Mouse (Mus musculus): ENCODE results near the gene Nr2f2. TPM values are rescaled to one million over a fixed set of nuclear protein-coding genes. Genes with fewer than 3 reads are reported as not detected.

Gene Nr2f2
- polyA plus RNA-seq, 1 experiment from 2014 or later = 37.5 TPM

DNA sequence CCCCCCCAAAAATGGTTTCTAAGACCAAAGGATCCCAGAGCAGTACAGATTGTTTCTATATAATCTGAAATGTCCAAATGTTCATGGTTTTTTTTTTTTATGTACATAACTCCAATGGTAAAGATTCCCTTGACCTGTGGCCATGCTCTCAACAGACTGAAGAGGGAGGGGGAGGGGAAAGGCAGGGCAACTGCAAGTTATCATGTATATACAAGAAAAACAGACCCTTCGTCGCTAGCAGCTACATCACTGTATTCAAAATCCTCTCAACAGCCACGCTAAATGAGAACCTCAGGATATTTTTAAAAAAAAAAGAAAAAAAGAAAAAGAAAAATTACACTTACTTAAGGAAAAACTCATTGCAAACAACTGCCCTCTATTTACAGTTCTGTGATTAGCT, 13.9 kb downstream of the Nr2f2 start:
- ChIA-PET POLR2A (interaction anchor here (0.6 to 3.1 kb wide), 3 partner anchors 8 to 863 kb away, joined by 3 to 46 read pairs (median 4); no protein-coding TSS in a partner anchor), CTCF (no interaction called here)
- DNase-seq (ENCODE audit: low read depth, low spot score) = no peak
- ATAC-seq = no peak
- in situ Hi-C loops (cut with MboI; ENCODE audit: low pct_unique_long_range_greater_than_20kb) = loop anchor here (25.0 kb wide), 3 partner anchors 1235 to 1510 kb away; no protein-coding TSS in a partner anchor
- no peaks in the 10 kb centered on the region for H3K27me3 ChIP-seq
- no peak for TF ChIP-seq CTCF (IDR thresholded peaks at IDR 0.05)

DNA sequence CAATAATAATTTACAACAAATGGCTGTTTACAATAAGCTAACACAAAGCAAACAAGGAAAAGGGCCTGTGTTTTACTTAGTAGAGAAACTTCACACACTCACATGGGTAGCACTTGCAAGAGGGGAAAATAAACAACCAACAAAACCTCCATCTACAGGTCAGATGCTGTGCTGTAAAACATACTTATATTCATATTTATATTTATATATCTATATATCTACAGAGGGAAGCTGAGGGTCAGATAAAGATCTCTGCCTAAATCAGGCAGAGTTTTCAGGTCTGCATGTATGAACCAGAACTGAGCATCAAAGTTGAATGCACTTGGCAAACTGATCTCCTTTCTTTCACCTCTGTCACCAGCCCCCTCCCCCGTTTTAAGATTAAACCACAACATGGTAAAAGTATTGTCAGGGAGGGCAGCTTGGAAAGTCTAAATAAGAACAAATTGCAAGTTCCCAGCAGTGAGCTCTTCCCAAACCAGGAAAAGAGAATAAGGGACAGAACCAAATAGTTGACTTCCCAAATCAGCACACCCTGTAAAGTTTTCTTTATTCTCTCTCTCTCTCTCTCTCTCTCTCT, 14.5 kb downstream of the Nr2f2 start:
- H3K27me3 ChIP-seq = no peaks in the 10 kb centered on the region
- in situ Hi-C loops (cut with MboI; ENCODE audit: low pct_unique_long_range_greater_than_20kb) = loop anchor here (25.0 kb wide), 3 partner anchors 1235 to 1510 kb away; no protein-coding TSS in a partner anchor
- no peak for ATAC-seq
- TF ChIP-seq CTCF (IDR thresholded peaks at IDR 0.05) = no peak
- DNase-seq (ENCODE audit: low read depth, low spot score) = no peak
- CTCF ChIA-PET = no interaction called here
- POLR2A ChIA-PET = interaction anchor here (0.6 to 3.1 kb wide), 5 partner anchors 8 to 887 kb away, joined by 3 to 46 read pairs (median 4); no protein-coding TSS in a partner anchor

DNA sequence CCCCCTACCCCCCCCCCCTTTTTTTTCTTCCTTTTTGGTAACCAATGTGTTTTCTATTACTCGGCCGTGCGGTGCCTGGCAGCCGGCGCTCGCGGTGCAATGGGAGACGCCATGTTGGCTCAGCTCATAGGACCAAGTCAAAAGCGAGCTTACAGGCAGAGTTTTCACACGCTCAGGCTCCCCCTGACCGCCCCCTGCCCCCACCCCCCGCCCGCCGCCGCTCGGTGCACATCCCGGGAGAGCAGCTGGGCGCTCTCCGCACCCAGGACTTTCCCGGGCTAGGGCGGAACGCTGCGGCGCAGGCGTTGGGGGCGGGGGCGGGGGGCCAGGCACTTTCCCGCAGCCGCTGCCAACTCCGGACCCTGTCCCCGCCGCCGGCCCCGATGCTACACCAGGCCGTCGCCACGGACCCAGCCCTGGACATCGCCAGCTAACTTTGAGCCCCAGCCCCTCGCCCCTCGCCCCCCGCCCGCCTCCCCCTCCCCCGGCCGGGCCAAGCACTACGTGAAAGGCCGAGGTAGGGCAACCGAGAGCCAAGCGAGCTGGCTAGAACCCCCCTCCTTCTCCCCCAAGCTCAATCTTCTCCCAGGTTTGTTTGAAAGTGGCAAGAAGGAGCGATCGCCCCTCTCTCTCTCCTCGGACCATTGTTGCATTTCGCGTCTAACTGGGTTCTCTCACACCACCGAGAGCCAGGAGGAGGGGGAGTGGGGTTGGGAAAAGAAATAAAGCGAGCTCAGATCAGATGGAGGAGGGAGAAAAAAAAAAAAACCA, 15.6 kb downstream of the Nr2f2 start:
- ATAC-seq (peak; percentile 68), DNase-seq (ENCODE audit: low read depth, low spot score) (no peak)
- ChIA-PET POLR2A (interaction anchor here (0.5 to 3.1 kb wide), 3 partner anchors 10 to 237 kb away, joined by 3 to 46 read pairs (median 3); no protein-coding TSS in a partner anchor), CTCF (no interaction called here)
- in situ Hi-C loops (cut with MboI; ENCODE audit: low pct_unique_long_range_greater_than_20kb) = loop anchor here (25.0 kb wide), 3 partner anchors 1236 to 1511 kb away; no protein-coding TSS in a partner anchor
- no peak for TF ChIP-seq CTCF (IDR thresholded peaks at IDR 0.05)
- no peaks in the 10 kb centered on the region for H3K27me3 ChIP-seq

DNA sequence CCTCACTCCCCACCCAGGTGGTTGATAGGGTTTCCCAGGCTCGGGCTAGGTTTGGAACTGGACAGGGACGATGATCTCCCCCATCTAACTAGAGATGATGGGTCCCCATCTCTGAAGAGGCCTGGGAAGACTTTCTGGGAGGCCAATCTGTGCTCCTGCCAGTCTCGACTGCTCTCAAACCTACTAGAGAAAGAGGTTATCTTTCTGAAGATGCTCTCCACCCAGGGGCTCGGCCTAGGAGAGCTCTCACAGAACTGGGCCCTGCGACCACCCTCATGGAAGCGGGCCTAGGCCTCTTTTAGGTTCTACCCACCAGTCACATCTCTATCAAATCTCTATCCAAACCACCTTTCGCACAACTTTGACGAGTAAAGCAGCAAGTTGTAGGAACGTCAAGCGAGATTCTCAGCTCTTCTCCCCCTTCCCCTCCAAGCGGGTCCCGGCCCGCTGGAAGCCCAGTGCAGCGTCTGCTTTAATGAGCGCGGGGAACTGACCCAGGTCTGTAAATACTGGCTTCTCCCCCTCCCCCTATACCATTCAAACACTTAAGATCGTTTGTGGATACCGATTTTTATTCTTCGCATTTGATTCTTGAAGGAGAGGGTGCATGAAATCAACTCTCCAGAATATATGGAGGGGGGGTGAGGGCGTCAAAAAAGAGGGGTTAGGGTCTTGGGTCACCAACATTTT, 16.4 kb downstream of the Nr2f2 start:
- CTCF ChIA-PET = no interaction called here
- no peaks in the 10 kb centered on the region for H3K27me3 ChIP-seq
- ATAC-seq (no peak), DNase-seq (ENCODE audit: low read depth, low spot score) (no peak)
- in situ Hi-C loops (cut with MboI; ENCODE audit: low pct_unique_long_range_greater_than_20kb) = loop anchor here (5.0 to 25.0 kb wide), 5 partner anchors 1062 to 1795 kb away; no protein-coding TSS in a partner anchor
- no peak for TF ChIP-seq CTCF (IDR thresholded peaks at IDR 0.05)
- POLR2A ChIA-PET = interaction anchor here (3.1 kb wide), 1 partner anchor 10 kb away, joined by 46 read pairs; no protein-coding TSS in a partner anchor

DNA sequence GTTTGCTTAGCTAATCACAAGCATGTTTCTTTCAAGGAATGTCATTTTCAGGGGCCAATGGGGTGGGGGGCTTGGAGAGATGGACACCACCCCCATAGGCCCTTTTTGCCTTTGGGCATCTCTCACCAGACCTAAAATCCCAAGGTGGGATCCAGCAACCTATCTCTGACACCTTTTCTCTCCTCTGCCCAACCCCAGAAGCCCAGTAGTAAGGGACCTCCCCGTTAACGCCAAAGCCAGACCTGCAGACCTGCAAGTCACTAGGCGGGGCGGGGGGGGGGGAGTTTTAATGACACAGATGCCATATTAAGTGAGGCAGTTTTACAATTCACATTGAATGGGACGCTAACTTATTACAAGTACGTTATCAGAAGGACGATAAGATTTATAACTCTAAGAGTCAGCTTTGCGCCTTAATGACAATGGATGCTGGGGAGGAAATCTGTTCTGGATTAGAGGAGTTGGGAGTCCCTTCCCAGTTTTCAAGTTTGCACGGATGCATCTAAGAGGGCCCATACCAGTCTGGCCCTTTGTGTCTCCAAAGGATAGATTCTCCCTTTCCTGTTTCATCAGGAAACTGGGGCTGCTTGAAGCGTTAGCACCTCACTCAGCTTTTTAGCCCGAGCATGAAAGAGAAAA, 17.4 kb downstream of the Nr2f2 start:
- ChIA-PET POLR2A (no interaction called here), CTCF (no interaction called here)
- in situ Hi-C loops (cut with MboI; ENCODE audit: low pct_unique_long_range_greater_than_20kb) = loop anchor here (5.0 to 10.0 kb wide), 2 partner anchors 1063 to 1796 kb away; no protein-coding TSS in a partner anchor
- DNase-seq (ENCODE audit: low read depth, low spot score) (no peak), ATAC-seq (no peak)
- no peak for TF ChIP-seq CTCF (IDR thresholded peaks at IDR 0.05)
- no peaks in the 10 kb centered on the region for H3K27me3 ChIP-seq

DNA sequence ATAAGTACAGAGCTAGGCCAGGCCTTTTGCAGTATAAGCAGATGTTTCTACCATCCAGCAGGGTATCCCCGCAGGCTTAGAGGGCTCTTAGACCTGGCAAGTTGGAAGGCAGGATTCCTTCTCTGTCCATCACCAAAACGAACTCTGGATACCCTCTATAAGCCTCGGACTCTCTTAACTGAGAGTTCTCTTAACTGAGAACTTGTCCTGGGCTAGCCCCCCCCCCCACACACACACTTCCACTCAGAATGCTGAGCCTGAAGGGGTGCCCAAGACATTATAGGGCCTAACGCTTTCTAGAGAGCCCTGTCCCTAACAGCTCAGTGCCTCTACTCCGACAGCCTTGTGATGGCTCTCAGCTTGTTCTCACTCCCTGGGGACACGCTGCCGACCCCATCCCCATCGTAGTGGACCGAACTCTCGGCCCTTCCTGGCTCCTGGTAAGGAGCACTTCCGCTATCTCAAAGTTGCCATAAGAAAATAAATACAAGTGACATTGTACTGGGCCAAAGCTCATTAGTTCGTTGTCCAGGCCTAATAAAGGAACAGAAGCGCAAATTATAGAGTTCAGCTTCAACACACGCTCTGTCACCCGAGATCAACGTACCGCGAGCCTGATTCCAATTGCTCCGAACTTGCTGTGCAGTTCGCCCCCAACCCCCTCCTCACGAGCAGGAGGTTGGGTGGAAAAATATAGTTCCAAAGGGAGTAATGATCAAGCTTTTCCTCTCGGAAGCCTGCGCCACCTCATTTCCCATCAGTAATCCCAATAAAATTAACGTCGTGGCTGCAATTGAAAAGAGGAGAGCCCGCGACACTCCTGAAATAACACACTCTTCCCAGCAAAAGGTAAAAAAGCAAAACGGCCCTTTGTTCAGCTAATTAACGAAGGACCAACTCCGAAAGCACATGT, 18.2 kb downstream of the Nr2f2 start:
- CTCF ChIA-PET = interaction anchor here (1.0 kb wide), 1 partner anchor 15 kb away, joined by 4 read pairs; no protein-coding TSS in a partner anchor
- no peak for TF ChIP-seq CTCF (IDR thresholded peaks at IDR 0.05)
- H3K27me3 ChIP-seq = no peaks in the 10 kb centered on the region
- in situ Hi-C loops (cut with MboI; ENCODE audit: low pct_unique_long_range_greater_than_20kb) = loop anchor here (5.0 to 10.0 kb wide), 2 partner anchors 1064 to 1796 kb away; no protein-coding TSS in a partner anchor
- no peak for ATAC-seq
- DNase-seq (ENCODE audit: low read depth, low spot score) = no peak
- POLR2A ChIA-PET = no interaction called here

DNA sequence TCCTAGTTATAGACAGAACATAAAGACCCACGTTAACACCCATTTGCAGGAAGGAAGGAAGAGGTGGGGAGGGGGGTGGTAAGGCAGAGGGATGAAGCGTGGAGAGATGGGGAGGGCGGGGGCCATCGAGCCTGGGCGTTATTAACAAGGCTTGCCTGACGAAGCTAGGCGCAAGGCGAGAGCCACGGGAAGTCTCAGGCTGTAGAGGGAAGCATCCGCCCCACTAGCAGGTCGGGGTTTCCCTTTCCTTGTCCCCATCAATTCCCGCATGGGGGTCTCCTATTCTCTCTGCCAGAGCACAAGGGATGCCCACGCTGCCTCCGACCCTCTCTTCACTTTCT, 18.9 kb downstream of the Nr2f2 start:
- POLR2A ChIA-PET = interaction anchor here (1.0 kb wide), 1 partner anchor 9 kb away, joined by 4 read pairs; no protein-coding TSS in a partner anchor
- no peak for TF ChIP-seq CTCF (IDR thresholded peaks at IDR 0.05)
- no peaks in the 10 kb centered on the region for H3K27me3 ChIP-seq
- DNase-seq (ENCODE audit: low read depth, low spot score) = no peak
- in situ Hi-C loops (cut with MboI; ENCODE audit: low pct_unique_long_range_greater_than_20kb) = loop anchor here (5.0 to 10.0 kb wide), 2 partner anchors 1065 to 1797 kb away; no protein-coding TSS in a partner anchor
- CTCF ChIA-PET = interaction anchor here (1.0 kb wide), 1 partner anchor 16 kb away, joined by 4 read pairs; no protein-coding TSS in a partner anchor
- ATAC-seq = no peak

DNA sequence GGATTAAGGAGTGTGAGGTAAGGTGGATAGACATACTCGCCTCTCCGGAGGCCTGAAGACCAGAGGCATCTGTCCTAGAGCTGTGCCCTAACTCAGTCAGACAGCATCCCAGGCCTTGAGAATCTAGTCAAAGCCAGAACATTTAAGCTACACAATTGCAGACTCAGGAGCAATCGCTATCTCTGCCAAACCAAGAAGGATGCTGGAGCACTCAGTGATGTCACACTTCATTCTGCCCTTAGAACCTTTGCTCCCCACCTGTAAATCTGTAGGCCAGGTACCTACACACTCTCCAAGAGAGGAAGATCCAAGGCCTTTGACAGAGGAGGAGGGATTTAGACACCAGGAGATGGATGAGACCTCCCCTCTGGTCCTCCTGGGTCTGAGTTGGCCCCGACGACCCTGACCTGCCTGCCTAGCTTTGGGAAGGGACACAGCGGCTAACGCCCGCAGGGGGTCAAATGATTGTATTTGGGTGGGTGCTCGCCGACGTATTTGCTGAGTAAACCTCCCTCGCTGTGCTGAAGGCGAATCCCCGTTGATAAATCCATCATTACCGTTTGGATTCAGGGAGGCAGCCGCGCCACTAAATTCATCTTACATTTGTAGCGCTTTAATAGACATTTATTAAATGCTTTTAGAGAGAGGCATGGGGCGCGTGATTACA, 19.5 kb downstream of the Nr2f2 start:
- DNase-seq (ENCODE audit: low read depth, low spot score) (no peak), ATAC-seq (no peak)
- H3K27me3 ChIP-seq = no peaks in the 10 kb centered on the region
- CTCF ChIA-PET = no interaction called here
- in situ Hi-C loops (cut with MboI; ENCODE audit: low pct_unique_long_range_greater_than_20kb) = loop anchor here (5.0 to 10.0 kb wide), 2 partner anchors 1065 to 1798 kb away; no protein-coding TSS in a partner anchor
- no peak for TF ChIP-seq CTCF (IDR thresholded peaks at IDR 0.05)
- POLR2A ChIA-PET = interaction anchor here (1.0 kb wide), 1 partner anchor 10 kb away, joined by 4 read pairs; no protein-coding TSS in a partner anchor

All from Patski (cell line).